Mouse (Mus musculus) cerebral cortex, adult 2 months (tissue): ENCODE results near the gene Mamld1.

ENCODE experiments used
- WGBS: fragments of 180-500 bp; shearing (Covaris S2); methylation state at CpG from one replicate; pipeline ENCODE4 v1.1.7; 2018; 5-methylcytosine and 5-hydroxymethylcytosine counted together

The Mamld1 gene

DNA sequence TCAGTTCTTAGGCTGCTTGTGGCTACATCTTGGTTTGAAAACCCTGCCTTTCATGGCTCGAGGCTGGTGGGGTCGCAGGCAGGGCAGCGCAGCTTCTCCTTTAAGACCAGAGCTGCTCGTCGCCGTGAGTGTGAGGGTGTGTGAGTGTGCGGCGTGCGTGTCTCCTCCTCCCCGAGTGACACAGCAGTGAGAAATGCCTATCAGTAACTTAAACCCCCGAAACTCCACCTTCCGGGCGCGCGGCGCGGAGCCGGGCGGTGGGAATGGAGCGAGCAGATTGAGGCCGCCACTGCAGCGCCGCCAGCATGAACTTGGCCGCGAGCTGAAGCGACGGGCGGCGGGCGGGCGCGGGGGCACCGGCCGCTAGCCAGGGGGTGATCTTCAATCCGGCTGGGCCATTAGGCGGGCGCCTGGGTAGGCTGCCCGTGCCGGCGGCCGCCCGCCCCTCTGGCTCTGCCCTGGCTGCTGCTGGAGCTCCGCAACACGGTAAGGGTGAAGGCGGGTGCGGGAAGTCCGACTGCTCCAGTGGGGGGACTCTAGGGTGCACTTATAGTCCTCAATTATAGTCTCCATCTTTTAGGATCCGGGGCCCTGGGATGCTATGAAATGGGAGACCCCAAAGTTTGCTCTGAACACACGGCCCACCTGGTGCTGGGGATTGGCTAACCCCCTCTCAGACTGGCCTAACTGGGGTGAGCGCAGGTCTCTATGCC is at the start of gene Mamld1:
TSS of gene Mamld1 (plus strand) at position 393 of the 713 bp plus-strand sequence.
- WGBS, result 2% methylated on average over 46 of the region's 50 CpGs

DNA sequence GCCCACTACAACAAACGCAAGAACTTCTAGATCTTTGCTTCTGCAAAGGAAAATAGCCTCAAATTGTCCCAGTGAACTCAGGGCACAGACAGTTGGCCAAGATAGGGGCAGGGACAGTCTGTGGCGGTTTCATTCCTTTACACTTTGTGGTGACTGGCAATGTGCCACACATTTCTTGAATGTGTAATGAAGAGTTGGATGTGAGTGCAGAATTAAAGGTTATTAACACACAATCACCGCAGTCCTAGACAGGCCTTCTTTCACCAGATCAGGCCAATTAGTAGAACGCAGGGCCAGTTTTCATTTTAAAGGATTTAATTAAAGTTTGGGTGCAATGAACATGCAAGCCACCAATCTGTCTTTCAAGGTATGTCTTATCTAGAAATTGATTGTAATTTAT is 22.0 kb upstream of the Mamld1 start:
- WGBS, result 70% methylated on average over 4 of the region's 4 CpGs

DNA sequence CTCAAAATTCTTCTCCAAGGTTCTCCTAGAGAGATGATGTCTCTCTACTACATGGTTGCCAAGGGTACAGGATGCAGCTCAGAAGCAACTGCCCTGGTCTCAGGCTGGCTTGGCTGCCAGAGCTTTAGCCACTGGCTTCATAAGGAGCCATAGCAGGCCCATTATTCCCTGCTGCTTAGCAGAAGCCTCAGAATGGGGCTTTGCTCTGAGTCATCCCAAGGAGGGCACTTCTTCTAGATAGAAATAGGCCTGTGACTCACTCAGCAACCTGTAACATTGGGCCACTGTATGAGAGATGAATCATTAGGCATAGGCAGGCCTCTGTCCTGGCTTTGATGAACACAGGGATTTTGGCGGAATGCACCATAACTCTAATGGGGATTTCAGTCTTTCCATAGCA is 21.1 kb upstream of the Mamld1 start:
- 59% methylated on average over 1 of the region's 1 CpGs for WGBS

DNA sequence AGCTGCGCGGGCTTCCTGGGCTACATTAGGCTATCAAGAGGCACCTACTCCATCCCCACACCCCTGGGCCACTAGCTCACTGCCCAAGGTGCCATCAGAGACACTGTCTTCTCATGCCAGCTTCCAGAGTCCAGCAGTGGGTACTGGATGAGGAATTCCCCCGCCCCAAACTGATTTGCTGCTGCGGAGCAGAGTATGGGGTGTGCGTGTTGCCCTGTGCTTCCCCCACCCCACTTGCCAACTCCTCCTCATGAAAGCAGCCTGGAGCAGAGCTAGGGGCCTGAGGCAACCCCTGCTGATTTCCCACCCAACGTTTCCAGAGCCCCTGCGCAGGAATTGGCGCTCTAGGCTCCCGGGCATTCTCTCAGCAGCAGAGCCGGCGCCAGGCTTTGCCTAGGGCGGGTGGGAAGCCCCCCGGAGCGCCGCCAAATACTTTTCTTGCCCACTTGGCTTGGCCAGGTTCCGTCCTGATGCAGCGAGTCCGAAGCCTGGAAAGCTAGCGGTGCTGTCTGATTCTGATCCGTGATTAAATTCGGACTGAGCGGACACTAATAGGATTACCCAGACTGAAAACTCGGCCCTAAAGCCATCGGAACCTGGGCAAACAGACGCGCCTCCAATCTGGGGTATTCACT is 738 bp downstream of the Mamld1 start:
- WGBS, result 3% methylated on average over 26 of the region's 26 CpGs

DNA sequence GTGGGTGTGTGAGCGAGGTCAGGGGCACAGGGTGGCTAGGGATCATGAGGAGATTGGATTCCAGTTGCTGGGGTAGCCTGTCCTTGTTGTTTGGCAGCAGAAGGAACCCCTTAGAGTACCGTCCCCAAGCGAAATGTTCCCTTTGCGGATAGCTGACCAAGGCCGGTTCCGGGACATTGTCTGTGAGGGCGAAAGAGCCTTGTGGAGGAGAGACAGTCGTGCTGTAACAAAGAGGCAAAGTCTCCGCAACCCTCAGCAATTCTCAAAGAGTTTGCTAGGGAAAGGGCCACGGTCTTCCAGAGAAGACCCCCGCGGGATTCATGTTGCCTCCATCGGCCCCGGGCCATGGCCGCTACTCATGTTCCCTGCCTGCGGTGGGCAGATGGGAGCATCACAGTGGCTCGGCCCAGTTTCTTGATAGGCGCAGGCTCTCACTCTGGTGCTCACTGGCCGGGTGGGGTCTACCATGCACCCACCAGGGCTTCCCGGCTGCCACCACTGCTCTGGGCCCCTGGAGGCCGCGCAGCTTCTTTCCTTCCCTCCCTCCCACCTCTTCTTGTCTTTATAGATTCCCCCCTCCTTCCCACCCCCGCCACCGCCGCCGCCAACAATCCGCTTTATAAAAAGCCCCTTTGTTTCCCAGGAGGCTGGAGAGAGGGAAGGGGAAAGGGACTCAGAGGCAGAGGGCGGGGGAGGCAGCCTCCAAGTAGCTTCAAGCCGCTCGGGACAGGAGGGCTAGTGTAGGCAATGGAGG is 1.5 kb downstream of the Mamld1 start:
- WGBS, result 2% methylated on average over 25 of the region's 30 CpGs

DNA sequence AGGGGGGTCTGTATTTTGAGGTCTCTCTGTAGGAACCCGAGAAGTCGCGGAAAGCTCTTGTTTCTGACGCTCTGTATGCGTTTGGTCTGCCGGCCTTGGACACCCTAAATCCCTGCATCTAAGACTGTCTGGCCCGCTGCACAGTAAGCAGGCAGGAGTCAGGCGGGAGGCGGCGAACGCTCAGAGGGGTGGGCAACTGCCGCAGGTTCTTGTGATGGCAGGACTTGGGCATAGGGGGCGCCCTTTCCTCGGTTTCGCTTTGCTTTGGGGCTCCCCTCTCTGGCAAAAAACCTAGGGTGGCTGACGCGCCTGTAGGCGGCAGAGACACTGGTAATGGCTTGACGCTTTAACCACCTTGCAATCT is 2.0 kb downstream of the Mamld1 start:
- 8% methylated on average over 17 of the region's 19 CpGs for WGBS

DNA sequence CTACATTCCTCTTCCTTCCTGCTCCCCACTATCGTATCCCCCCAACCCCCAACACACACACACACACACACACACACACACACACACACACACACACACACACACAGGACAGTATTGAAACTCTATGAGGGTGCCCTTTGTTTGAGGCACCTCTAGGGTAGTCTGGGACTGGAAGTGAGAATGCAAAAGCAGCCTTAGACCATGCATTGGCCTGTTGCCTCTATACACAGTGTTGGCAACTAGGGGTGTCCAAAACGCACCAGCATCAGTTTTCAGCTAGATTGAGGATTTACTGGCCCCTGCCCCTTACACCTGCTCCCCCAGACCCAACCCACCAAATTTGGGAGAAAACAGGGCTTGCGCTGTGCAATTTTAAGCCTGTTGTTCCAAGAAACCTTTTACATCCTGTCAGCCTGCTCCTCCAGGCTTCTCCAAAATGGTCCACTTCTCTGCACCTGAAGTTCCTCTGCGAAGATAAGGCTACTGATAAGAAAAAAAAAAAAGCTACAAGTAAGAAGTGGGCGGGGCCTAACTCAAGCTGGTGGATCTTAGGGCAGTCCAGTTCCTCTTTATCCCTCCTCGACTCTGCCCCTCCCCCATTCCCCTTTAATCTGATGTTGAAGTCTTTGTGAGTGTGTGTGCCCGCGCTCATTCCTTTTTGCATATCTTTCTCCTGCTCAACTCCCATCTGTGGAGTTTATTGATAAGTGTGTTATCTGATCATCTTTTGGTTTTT is 2.6 kb downstream of the Mamld1 start:
- 13% methylated on average over 8 of the region's 8 CpGs for WGBS

DNA sequence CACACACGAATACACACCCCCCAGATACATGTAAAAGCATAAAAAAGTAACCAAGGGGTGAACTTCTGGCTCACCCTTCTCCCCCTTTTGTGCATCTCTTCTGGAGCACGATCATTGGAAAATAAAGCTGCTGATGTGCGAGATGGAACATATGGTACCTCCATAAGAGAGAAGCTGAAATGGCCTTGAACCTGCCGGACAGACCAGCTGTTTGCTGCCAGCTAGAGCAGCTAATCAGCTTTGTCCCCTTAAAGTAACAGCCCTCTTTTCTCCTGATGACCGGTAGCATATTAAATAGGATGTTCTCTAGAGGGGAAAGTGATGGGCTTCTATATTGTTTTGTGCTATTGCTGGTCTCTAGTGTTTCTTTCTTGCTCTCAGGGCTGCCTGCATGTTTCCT is 3.2 kb downstream of the Mamld1 start:
- 24% methylated on average over 5 of the region's 5 CpGs for WGBS

DNA sequence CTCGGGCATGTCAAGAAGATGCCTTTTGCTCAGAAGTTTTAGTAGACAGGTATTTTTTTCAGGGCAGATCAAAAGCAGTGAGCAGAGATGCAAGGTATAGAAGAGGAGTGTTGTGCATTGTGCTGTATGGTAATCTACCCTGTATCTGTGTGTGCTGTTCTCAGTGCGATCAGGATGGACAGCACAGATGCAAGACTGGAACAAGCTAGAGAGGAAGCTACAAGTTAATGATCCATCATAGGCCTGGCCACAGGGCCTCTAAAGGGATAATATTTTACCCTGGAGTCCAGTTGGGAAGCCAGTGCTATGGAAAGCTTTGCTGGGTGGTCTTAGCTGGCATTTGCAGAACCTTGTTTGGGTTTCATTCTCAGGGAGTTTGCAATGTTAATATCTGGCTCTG is 6.9 kb downstream of the Mamld1 start:
- WGBS, result 80% methylated on average over 2 of the region's 2 CpGs

DNA sequence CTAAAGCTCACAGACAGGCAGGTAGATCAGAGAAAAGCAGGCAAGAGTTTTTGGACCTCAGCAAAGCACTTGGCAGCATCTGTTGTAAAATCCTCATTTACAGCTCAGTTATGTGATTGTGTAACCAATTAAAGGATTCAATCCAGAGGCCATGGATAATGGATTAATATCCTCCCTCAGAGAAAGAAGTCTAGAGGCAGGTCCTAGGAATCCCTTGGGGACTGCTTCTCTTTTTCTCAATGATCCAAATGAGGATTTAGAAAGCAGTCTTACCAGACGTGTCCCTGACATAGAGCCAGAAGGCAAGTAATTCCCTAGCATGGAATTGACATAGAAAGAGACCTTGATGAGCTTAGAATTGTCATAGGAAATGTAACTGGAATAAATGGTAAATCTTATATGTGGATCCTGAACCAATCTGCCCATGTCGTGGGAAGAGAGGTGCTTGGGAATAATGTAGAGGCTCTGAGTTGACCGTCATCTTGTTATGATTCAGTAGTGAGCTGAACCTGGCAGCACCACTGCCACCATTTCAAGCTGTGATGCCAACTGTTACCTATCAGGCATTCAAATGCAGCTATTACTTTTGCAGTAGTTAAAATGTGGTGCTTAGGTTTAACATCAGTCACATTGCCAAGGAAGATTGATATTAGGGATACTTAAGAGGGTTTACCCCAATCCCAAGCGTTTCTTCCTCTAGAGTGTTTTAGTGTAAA is 35.2 kb downstream of the Mamld1 start:
- WGBS, result 59% methylated on average over 4 of the region's 4 CpGs

DNA sequence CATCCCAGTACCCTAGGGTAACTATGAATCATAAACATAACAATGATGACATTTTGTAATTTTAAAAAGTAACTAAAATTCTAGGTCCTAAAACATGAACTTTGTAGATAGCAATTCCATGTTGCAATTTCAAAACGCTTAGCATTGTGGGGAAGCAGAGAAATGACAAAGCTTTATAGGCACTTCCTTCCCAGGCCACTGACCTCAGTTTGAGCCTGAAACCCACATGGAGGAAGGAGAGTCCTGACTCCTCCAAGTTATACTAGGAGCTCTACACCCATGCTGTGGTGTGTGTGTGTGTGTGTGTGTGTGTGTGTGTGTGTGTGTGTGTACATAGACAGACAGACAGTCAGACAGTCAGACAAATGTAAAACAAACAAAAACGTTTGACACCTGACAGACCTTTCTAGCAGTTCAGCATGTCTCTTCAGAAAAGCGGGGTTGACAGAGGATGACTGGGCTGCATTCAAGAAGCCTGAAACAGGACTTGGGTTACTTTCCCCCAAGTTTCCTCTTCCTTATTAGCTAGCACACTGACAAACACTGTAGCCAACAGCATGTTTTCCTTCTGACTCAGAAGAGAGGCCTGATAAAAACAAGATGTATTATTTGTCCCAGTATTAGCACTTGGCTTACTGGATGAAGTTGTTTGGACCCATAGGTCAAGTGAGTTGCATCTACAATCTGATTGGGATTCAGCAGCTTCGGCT is 37.5 kb downstream of the Mamld1 start:
- WGBS, result 64% methylated on average over 4 of the region's 4 CpGs

DNA sequence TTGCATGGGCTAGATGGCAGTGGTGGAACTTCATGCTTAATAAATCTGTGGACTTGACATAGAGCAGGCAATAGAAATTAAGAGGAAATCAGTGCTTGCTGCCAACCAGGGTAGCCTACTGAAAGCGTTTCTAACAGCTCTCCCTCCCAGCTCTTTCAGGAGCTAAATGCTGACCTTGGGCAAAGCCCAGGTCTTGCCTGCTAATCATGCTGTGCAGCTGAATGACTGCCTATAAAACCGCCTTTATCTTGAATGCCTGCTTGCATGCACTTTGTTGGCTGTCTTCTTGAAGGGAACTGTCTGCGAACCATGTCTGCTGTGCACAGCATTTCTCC is 38.0 kb downstream of the Mamld1 start:
- WGBS, result 58% methylated on average over 3 of the region's 3 CpGs

DNA sequence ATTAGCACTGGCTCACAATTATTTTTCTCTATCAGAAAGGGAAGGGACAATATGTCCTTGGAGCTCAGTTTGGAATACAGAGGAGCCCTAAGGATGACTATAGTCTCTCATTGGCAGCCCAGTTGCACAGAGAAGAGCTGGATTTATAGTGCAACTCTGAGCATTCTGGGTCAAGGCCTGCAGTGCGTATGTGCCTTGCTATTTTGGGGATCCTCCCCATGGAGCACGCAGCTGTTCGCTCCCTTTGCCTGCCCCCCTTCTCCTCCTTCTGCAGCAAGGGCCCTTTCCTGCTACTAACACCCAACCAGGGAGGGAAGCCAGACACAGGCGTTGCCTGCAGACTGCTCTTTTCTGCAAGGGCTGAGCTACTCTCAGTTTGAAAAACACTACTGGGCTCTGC is 56.3 kb downstream of the Mamld1 start:
- WGBS, result 37% methylated on average over 4 of the region's 4 CpGs

DNA sequence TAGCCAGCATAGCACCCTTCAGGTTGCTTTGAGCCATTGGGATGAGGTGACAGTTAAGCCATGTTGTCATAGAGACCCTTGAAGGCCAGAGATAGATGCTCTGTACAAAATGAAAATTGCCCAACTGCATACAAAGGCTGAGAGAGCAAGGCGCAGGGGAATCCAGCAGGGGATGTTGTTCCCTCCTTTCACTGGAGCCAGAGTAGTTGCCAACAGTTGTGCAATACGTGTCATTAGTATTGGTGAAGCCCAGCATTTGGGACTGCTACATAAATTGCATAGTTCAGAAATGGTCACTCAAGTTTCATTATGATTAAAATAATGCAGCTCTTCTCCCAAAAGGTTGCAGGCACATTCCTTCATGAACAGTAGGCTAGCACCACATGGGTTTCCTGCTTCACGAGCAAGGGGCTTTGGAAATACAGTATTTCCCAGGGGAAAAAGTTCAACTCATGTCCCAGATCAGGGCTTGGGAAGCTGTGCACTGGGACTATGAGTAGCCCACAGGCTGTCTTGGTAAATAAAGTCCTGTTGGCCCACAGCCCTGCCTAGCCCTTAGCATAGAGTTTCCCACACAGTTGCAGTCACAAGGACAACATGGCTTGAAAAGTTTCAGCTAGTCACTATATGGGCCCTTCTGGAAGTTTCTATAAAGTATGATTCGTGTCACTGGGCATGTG is 58.1 kb downstream of the Mamld1 start:
- WGBS, result 82% methylated on average over 4 of the region's 4 CpGs

DNA sequence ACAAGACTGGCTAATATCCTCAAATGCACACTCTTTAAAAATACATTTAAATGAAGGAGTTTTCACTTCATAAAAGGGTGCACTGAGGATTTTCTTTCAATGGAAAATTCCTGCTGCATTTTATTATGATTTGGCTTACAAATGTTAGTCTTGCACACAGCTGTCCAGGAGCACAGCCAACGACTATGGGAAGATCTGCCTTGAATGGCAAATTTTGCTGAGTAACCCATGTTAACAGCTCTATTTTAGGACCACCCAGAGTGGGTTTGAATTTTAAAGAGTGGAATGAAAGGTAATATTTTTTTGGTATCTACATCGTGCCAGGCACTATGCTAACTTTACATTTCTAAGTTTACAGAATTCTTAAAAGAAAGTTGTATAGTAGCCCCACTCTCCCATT is 60.3 kb downstream of the Mamld1 start:
- 36% methylated on average over 2 of the region's 2 CpGs for WGBS

DNA sequence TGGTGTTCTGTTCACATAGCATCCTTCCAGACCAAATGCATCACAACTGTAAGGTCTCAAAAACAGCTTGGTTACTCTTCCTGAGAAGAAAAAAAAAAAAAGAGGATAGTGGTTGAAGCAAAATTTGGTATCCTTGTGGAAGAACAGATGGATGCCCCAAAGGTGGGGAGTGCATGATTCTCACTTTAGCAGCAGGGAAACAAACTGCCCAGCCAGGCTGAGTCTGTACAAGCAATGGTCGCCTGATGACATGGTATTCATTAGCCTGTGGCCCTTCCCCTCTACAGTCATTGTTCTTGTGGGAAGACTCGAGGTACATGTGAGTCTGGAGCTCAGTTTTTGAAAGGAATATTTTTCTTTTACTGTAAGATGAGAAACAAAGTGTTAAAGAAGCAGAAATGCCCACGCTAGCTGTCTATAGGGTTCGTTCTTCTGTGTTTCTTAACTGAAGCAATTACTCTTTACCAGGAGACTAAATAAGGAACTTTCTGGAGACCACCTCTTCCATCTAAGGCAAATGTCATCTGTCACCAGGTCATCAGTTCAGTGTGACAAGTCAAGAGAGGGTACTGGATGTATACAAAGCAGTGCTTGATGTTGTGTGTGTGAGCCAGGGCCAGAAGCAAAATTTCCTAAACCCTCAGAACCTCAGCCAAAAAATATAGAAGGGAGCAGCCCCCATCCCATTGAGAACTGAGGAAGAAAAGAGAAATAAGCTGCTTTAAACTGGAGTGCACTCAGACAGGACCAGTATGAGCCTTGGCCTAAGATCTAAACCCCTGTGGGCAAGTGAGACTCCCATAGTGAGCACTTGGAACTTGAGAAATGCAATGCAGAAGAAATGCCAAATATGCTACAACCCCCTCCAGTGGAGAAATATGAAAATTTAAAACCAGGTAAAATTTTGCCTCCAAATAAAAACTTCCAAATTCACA is 72.6 kb downstream of the Mamld1 start:
- 68% methylated on average over 4 of the region's 4 CpGs for WGBS

DNA sequence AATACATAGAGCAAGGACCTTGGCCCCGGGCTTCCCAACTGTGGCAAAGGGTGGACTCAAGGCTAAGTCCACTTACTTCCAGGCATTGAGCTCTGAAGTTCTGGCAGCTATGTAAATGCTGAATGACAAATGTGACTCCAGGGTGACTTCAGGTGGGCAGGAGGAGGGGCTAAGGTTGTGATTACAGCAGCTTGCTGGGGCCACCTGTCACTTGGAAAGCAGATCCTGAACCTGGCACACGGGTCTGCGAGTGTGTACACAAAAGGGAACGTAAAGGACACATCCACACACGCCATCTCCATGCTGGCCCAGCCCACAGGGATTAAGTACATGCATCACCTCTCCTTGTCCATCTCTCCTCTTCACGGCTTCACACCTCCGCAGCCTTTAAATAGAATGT is 75.0 kb downstream of the Mamld1 start:
- WGBS, result 78% methylated on average over 7 of the region's 7 CpGs

DNA sequence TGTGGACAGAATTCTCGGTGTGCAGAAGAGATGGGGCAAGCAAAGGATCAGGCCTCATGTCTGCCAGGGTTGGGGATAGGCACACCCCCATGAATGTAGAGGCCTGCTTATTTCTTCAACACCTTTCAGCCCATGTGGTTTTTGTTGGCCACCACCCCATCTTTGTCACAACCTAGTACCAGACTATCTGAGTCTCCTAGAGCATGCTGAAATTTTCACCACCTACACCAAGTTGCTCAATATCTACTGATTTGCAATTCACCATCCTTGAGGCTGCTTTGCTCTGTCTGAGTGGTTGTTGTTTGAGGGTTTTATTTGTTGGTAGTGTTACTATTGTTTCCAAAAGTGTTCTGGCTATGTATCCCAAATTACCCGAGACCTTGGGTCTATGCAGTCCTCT is 91.3 kb downstream of the Mamld1 start:
- 66% methylated on average over 2 of the region's 2 CpGs for WGBS

DNA sequence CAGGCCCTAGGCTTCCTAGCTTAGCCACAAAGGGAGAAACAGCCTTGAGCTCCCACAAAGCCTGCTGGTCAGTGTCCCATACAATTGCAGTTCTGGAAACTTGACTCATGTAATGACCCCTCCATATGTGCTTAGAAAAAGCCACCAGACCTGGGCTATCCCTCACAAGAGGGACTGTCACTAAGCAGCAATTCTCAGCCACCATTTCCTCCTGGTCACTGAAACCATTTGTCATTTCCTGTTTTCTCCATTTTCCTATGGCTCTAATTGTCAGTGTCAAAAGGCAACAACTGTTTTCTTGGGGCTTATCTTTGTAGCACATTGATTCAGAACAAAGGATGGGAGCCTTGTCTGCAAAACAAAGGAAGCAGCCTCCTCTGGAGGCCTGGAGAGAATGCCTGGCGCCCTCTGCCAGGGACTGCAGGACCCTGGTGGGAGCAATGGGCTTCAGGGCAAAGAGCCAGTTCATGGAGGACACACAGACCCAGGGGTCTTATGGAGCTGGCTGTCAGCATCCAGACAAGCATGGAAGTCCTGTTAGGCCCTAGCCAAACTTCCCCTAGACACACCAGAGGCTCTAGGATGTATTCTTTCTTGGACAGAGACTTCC is 99.5 kb downstream of the Mamld1 start:
- WGBS, result 75% methylated on average over 1 of the region's 1 CpGs
